Mouse (Mus musculus) neural tube, embryonic 10.5 days (tissue): ENCODE measurements around the gene Usp24.

Source experiments
- DNase-seq: peaks from one replicate; pipeline ENCODE4 v3.0.0-alpha.2; 2017; ENCODE audit warnings: low spot score; ENCODE audit errors: extremely low spot score

Usp24 gene

DNA sequence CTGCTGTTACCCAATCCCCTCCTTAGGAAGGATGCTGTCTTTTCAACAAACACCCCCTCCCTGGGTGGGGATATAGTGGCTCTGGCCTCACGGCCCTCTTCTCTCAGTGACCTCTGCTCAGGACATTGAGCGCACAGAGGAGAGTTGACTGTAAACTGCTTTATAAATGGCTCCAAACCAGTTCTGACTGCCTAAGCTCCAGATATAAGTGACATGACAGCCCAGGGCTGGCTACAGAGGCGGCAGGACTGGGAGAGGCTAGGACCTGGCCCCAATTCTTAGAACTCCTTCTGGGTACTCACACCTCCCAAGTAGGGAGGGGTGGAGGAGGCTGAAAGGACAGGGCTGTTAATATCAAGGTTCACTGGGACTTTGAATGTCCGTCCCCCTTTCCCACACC, 174.6 kb downstream of the Usp24 start:
- no peak for DNase-seq
